Mouse (Mus musculus) midbrain, embryonic 15.5 days (tissue): ENCODE data around the gene Trhde. TPM values are rescaled to one million over a fixed set of nuclear protein-coding genes. Genes with fewer than 3 reads are reported as not detected.

Experiments
- ATAC-seq: fragments of 200-750 bp; cut with Nextera tagmentation; replicated peaks from 2 replicates; pipeline ENCODE4 v1.8.0; 2017; ENCODE audit warnings: moderate TSS enrichment
- H3K27ac ChIP-seq: fragments of 300-500 bp; sonication (generic); 2 replicates; pipeline ENCODE4 v1.5.1; 2015; ENCODE audit warnings: mild to moderate bottlenecking, inconsistent platforms
- H3K27me3 ChIP-seq: fragments of 300-500 bp; sonication (generic); replicated peaks from 2 replicates; pipeline ENCODE4 v1.6.1; 2015; ENCODE audit warnings: inconsistent platforms
- H3K36me3 ChIP-seq: fragments of 300-500 bp; sonication (generic); replicated peaks from 2 replicates; pipeline ENCODE4 v1.6.1; 2015; ENCODE audit warnings: inconsistent platforms
- H3K4me1 ChIP-seq: fragments of 300-500 bp; sonication (generic); 2 replicates; pipeline ENCODE4 v1.6.1; 2015; ENCODE audit warnings: inconsistent platforms
- H3K4me2 ChIP-seq: fragments of 300-500 bp; sonication (generic); 2 replicates; pipeline ENCODE4 v1.6.1; 2015; ENCODE audit warnings: inconsistent platforms, mild to moderate bottlenecking, moderate library complexity
- H3K4me3 ChIP-seq: fragments of 300-500 bp; sonication (generic); 2 replicates; pipeline ENCODE4 v1.5.1; 2015; ENCODE audit warnings: mild to moderate bottlenecking, inconsistent platforms
- H3K9ac ChIP-seq: fragments of 300-500 bp; sonication (generic); 2 replicates; pipeline ENCODE4 v1.6.1; 2015; ENCODE audit warnings: mild to moderate bottlenecking, inconsistent platforms
- H3K9me3 ChIP-seq: fragments of 300-500 bp; sonication (generic); 2 replicates; pipeline ENCODE4 v1.6.1; 2016; ENCODE audit warnings: inconsistent platforms
- WGBS: fragments of 180-500 bp; shearing (Covaris S2); methylation state at CpG from one replicate; pipeline ENCODE4 v1.1.7; 2015; ENCODE audit warnings: mixed read lengths; 5-methylcytosine and 5-hydroxymethylcytosine counted together
- polyA plus RNA-seq: library from polyadenylated mRNA; unstranded; fragments of >200 nt; fragmentation: Nextera tagmentation; extraction: Ambion mirVana; gene quantifications from 2 replicates; pipeline ENCODE4 v1.2.1, GENCODE M21; 2015

The Trhde gene
- polyA plus RNA-seq, 1 experiment from 2014 or later, result 7.4 TPM

DNA sequence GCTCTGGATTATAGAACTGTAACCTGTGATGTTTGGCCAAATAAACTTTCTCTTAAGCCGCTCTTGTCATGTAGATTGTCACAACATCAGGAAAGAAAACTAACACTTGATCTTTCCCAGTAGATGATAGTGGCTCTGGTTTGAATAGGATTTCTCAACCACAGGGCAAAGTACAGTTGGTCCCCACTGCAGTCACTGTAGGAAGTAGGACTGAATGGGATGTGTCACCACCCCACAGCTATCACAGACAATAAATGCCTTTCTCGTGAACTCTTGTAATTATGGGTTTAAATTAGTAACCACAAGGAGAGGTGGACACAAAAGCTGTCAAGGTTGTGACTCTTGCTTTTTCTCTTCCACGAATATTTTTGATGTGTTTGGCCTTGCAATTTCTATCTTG lies 431.3 kb downstream of the Trhde start:
- H3K4me1 ChIP-seq, result no peaks in the 10 kb centered on the region
- no peak overlapping the region for H3K4me3 ChIP-seq
- no peaks in the 10 kb centered on the region for H3K9me3 ChIP-seq
- ATAC-seq, result no peak
- no peak overlapping the region for H3K4me2 ChIP-seq
- H3K36me3 ChIP-seq, result no peaks in the 10 kb centered on the region
- no peak overlapping the region for H3K27ac ChIP-seq
- no peaks in the 10 kb centered on the region for H3K27me3 ChIP-seq
- H3K9ac ChIP-seq, result no peak overlapping the region
- 90% methylated on average over 3 of the region's 3 CpGs for WGBS

GRCm38 (mm10) chr10:114363442-114363841 lies 438.7 kb downstream of the Trhde start:
- no peaks in the 10 kb centered on the region for H3K36me3 ChIP-seq
- H3K27ac ChIP-seq, result no peak overlapping the region
- no peak overlapping the region for H3K4me2 ChIP-seq
- no peaks in the 10 kb centered on the region for H3K27me3 ChIP-seq
- no peak overlapping the region for H3K4me3 ChIP-seq
- no peaks in the 10 kb centered on the region for H3K4me1 ChIP-seq
- WGBS, result 32% methylated on average over 6 of the region's 6 CpGs
- no peak for ATAC-seq
- no peak overlapping the region for H3K9ac ChIP-seq
- H3K9me3 ChIP-seq, result no peaks in the 10 kb centered on the region

GRCm38 (mm10) chr10:114362631-114363030 lies 439.5 kb downstream of the Trhde start:
- H3K4me2 ChIP-seq, result no peak overlapping the region
- H3K27ac ChIP-seq, result no peak overlapping the region
- no peak overlapping the region for H3K4me3 ChIP-seq
- H3K4me1 ChIP-seq, result no peaks in the 10 kb centered on the region
- no peak for ATAC-seq
- no peaks in the 10 kb centered on the region for H3K9me3 ChIP-seq
- 55% methylated on average over 2 of the region's 2 CpGs for WGBS
- H3K9ac ChIP-seq, result no peak overlapping the region
- H3K36me3 ChIP-seq, result no peaks in the 10 kb centered on the region
- H3K27me3 ChIP-seq, result no peaks in the 10 kb centered on the region
